Mouse (Mus musculus) heart, postnatal 0 days (tissue): ENCODE results near the gene Cdnf. TPM values are rescaled to one million over a fixed set of nuclear protein-coding genes. Genes with fewer than 3 reads are reported as not detected.

ENCODE experiments used
- ATAC-seq: fragments of 200-750 bp; cut with Nextera tagmentation; 2 replicates; pipeline ENCODE4 v1.8.0; 2017; ENCODE audit warnings: low read depth, moderate number of reproducible peaks, moderate library complexity; ENCODE audit not compliant: insufficient read depth
- DNase-seq: peaks from one replicate; pipeline ENCODE4 v3.0.0-alpha.2; 2016; ENCODE audit warnings: low spot score
- H3K27ac ChIP-seq: fragments of 300-500 bp; sonication (generic); 2 replicates; pipeline ENCODE4 v1.5.1; 2014; ENCODE audit warnings: low read depth, mild to moderate bottlenecking
- H3K27me3 ChIP-seq: fragments of 300-500 bp; sonication (generic); 2 replicates; pipeline ENCODE4 v1.6.1; 2014; ENCODE audit warnings: low read length, mixed read lengths; ENCODE audit not compliant: control insufficient read depth, insufficient read depth
- H3K36me3 ChIP-seq: fragments of 300-500 bp; sonication (generic); replicated peaks from 2 replicates; pipeline ENCODE4 v1.6.1; 2014; ENCODE audit warnings: low read length, mixed read lengths; ENCODE audit not compliant: control insufficient read depth, insufficient read depth
- H3K4me1 ChIP-seq: fragments of 300-500 bp; sonication (generic); 2 replicates; pipeline ENCODE4 v1.6.1; 2014; ENCODE audit warnings: antibody characterized with exemption; ENCODE audit not compliant: control insufficient read depth, insufficient read depth
- H3K4me2 ChIP-seq: fragments of 300-500 bp; sonication (generic); 2 replicates; pipeline ENCODE4 v1.6.1; 2014; ENCODE audit warnings: low read depth, mild to moderate bottlenecking, low read length, moderate library complexity
- H3K4me3 ChIP-seq: fragments of 300-500 bp; sonication (generic); 2 replicates; pipeline ENCODE4 v1.5.1; 2014; ENCODE audit warnings: low read depth, low read length
- H3K9ac ChIP-seq: fragments of 300-500 bp; sonication (generic); replicated peaks from 2 replicates; pipeline ENCODE4 v1.6.1; 2014; ENCODE audit warnings: low read depth, low read length, mixed read lengths
- H3K9me3 ChIP-seq: fragments of 300-500 bp; sonication (generic); replicated peaks from 2 replicates; pipeline ENCODE4 v1.6.1; 2016; ENCODE audit warnings: low read length; ENCODE audit not compliant: control insufficient read depth
- CTCF ChIP-seq: IDR thresholded peaks from 2 replicates; pipeline ENCODE4 v1.5.1; 2016; ENCODE audit warnings: antibody characterized with exemption, control low read depth, low read depth
- EP300 ChIP-seq: IDR thresholded peaks from 2 replicates; pipeline ENCODE4 v1.6.1; 2016; ENCODE audit warnings: antibody characterized with exemption, low read depth
- WGBS: fragments of 180-500 bp; shearing (Covaris S2); extraction: QIAGEN DNeasy Blood & Tissue Kit; methylation state at CpG from one replicate; pipeline ENCODE4 v1.1.7; 2014; 5-methylcytosine and 5-hydroxymethylcytosine counted together
- polyA plus RNA-seq: library from polyadenylated mRNA; unstranded; fragments of >200 nt; fragmentation: Nextera tagmentation; extraction: Ambion mirVana; gene quantifications from 2 replicates; pipeline ENCODE4 v1.2.1, GENCODE M21; 2015
- total RNA-seq: library from RNA; depleted of rRNA; stranded (reverse); fragments of >200 nt; gene quantifications from 2 replicates; pipeline ENCODE4 v1.2.3, GENCODE M21; 2014; ENCODE audit warnings: low replicate concordance

Cdnf gene
- total and polyA plus RNA-seq, 2 experiments from 2014 or later: 1.1 to 1.3 TPM

GRCm38 (mm10) chr2:3522558-3522957 lies 9.7 kb downstream of the Cdnf start:
- no peaks in the 10 kb centered on the region for H3K36me3 ChIP-seq
- WGBS: 72% methylated on average over 4 of the region's 4 CpGs
- no peak overlapping the region for H3K9ac ChIP-seq
- no peak overlapping the region for H3K27ac ChIP-seq
- no peaks in the 10 kb centered on the region for H3K9me3 ChIP-seq
- TF ChIP-seq CTCF (no peak), EP300 (no peak)
- no peaks in the 10 kb centered on the region for H3K27me3 ChIP-seq
- ATAC-seq (no peak), DNase-seq (no peak)
- H3K4me3 ChIP-seq: no peak overlapping the region
- no peaks in the 10 kb centered on the region for H3K4me1 ChIP-seq
- no peak overlapping the region for H3K4me2 ChIP-seq

DNA sequence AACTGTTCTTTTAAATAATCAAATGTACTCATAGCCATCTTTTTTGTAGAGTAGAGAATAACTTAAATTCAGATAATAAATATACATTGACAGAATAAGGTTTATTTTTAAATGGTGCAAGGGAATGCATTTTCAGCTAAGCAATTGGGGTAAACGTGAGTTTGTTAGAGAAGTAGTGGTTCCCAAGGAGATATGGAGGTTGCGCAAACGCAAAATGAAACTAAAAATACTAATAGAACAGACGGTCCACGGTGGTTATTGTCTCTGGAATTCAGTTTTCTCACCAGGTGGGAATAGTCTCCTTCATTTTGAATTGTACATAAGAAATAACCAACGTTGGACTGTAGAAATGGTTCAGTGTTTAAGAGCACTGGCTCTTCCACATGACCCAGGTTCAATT lies 13.5 kb downstream of the Cdnf start:
- DNase-seq (no peak), ATAC-seq (no peak)
- H3K9me3 ChIP-seq: no peaks in the 10 kb centered on the region
- H3K27me3 ChIP-seq: no peaks in the 10 kb centered on the region
- no peak overlapping the region for H3K27ac ChIP-seq
- no peaks in the 10 kb centered on the region for H3K36me3 ChIP-seq
- H3K9ac ChIP-seq: no peak overlapping the region
- no peaks in the 10 kb centered on the region for H3K4me1 ChIP-seq
- no peak overlapping the region for H3K4me3 ChIP-seq
- WGBS: 74% methylated on average over 6 of the region's 6 CpGs
- TF ChIP-seq CTCF (no peak), EP300 (no peak)
- no peak overlapping the region for H3K4me2 ChIP-seq

GRCm38 (mm10) chr2:3541307-3542079 lies 28.7 kb downstream of the Cdnf start:
- H3K9ac ChIP-seq: no peak overlapping the region
- H3K27ac ChIP-seq: no peak overlapping the region
- WGBS: 54% methylated on average over 9 of the region's 9 CpGs
- DNase-seq: no peak
- no peak for TF ChIP-seq CTCF
- TF ChIP-seq EP300: no peak
- no peaks in the 10 kb centered on the region for H3K9me3 ChIP-seq
- no peak overlapping the region for H3K4me3 ChIP-seq
- no peak overlapping the region for H3K4me2 ChIP-seq
- no peak for ATAC-seq
- H3K4me1 ChIP-seq: no peaks in the 10 kb centered on the region
- H3K36me3 ChIP-seq: no peaks in the 10 kb centered on the region
- no peaks in the 10 kb centered on the region for H3K27me3 ChIP-seq

DNA sequence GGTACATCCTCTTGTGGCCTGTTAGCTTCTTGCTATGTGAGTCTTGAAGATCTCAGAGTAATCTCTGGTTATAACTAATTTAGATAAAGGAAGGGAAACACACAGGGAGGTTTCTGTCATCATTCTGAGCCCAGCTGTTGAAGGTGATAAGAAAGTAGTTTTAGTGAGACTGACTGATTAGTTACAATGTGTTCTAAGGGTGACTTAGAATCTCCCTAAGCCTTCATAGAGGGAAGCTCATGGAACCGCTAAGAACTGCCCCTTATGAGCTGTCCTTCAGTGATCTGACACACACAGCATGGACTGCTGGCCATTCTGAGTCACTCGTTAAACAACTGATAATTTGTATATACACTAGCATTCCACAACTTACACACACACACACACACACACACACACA lies 33.2 kb downstream of the Cdnf start:
- H3K27me3 ChIP-seq: no peaks in the 10 kb centered on the region
- no peak overlapping the region for H3K27ac ChIP-seq
- no peaks in the 10 kb centered on the region for H3K9me3 ChIP-seq
- no peak overlapping the region for H3K4me2 ChIP-seq
- no peak for TF ChIP-seq CTCF
- TF ChIP-seq EP300: no peak
- no peaks in the 10 kb centered on the region for H3K36me3 ChIP-seq
- WGBS: 47% methylated on average over 2 of the region's 2 CpGs
- H3K9ac ChIP-seq: no peak overlapping the region
- H3K4me1 ChIP-seq: no peaks in the 10 kb centered on the region
- DNase-seq (no peak), ATAC-seq (no peak)
- no peak overlapping the region for H3K4me3 ChIP-seq

DNA sequence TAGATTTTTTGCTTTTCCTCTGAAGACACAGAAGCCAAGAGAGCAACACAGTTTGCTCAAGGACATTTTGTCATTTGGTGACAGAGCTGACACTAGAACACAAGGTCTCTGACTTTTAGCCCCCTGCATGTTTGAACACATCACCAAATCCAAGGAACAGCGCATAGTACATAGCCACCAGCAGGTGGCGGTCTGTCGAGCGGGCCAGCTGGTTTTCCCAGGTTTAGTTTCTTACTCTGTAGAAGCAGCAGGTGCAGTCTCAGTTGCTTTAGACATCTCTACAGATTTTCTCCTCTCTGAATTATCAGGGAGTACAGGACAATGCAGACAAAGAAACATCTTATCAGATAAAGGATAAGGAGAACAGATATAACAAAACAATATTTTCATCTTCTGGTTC lies 33.8 kb downstream of the Cdnf start:
- H3K9ac ChIP-seq: no peak overlapping the region
- no peak overlapping the region for H3K4me2 ChIP-seq
- ATAC-seq (no peak), DNase-seq (peak; percentile 72)
- H3K27ac ChIP-seq: no peak overlapping the region
- H3K27me3 ChIP-seq: no peaks in the 10 kb centered on the region
- H3K36me3 ChIP-seq: no peaks in the 10 kb centered on the region
- H3K9me3 ChIP-seq: no peaks in the 10 kb centered on the region
- H3K4me1 ChIP-seq: no peaks in the 10 kb centered on the region
- WGBS: 5% methylated on average over 4 of the region's 4 CpGs
- H3K4me3 ChIP-seq: no peak overlapping the region
- TF ChIP-seq EP300: no peak
- peak; percentile 88 for TF ChIP-seq CTCF

DNA sequence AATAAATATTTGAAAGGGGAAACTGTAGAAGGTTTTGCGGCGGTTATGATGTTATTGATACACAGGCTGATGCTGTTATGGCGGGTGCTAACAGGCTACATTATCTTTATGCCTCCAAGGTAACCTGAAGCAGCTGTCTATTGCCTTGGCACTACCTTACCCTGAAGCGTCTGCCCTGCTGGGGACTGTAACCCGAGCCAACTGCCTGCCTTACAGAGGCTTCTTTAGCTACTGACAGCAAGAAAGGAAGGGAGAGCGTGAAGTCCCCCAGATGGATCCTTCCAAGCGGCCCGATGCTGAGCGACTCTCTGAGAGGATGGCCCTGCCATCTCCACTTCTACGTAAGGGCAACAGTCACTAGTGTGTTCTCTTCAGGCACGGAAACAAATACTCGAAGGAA lies 57.4 kb downstream of the Cdnf start, which contains the start of gene Fam107b:
Gene Fam107b (plus strand): TSS at position 303 of the 400 bp plus-strand sequence.
- no peak for TF ChIP-seq EP300
- TF ChIP-seq CTCF: no peak
- Histone ChIP-seq H3K4me1 (no peaks in the 10 kb centered on the region), H3K36me3 (no peaks in the 10 kb centered on the region), H3K9ac (no peak within 1 kb of the TSS), H3K4me3 (no peak within 1 kb of the TSS), H3K9me3 (no peaks in the 10 kb centered on the region), H3K4me2 (no peak within 1 kb of the TSS), H3K27me3 (no peaks in the 10 kb centered on the region), H3K27ac (no peak within 1 kb of the TSS)
- 64% methylated on average over 12 of the region's 12 CpGs for WGBS
- DNase-seq (no peak), ATAC-seq (no peak)
